Mouse (Mus musculus) hindbrain, embryonic 11.5 days (tissue): ENCODE measurements around the gene Tssk3. TPM values are rescaled to one million over a fixed set of nuclear protein-coding genes. Genes with fewer than 3 reads are reported as not detected.

Source experiments
- ATAC-seq: fragments of 200-750 bp; cut with Nextera tagmentation; 2 replicates; pipeline ENCODE4 v1.8.0; 2017; ENCODE audit warnings: mild to moderate bottlenecking, moderate TSS enrichment, moderate library complexity; ENCODE audit not compliant: low FRiP score
- DNase-seq: peaks from one replicate; pipeline ENCODE4 v3.0.0-alpha.2; 2015; ENCODE audit warnings: low spot score
- H3K27ac ChIP-seq: fragments of 300-500 bp; sonication (generic); 2 replicates; pipeline ENCODE4 v1.5.1; 2014; ENCODE audit warnings: mild to moderate bottlenecking, low read depth, low read length
- H3K27me3 ChIP-seq: fragments of 300-500 bp; sonication (generic); 2 replicates; pipeline ENCODE4 v1.6.1; 2014; ENCODE audit warnings: mild to moderate bottlenecking, low read length, moderate library complexity, mixed read lengths; ENCODE audit not compliant: control insufficient read depth, insufficient read depth
- H3K36me3 ChIP-seq: fragments of 300-500 bp; sonication (generic); 2 replicates; pipeline ENCODE4 v1.6.1; 2014; ENCODE audit warnings: mild to moderate bottlenecking, low read length, moderate library complexity, mixed read lengths; ENCODE audit not compliant: control insufficient read depth, insufficient read depth
- H3K4me1 ChIP-seq: fragments of 300-500 bp; sonication (generic); replicated peaks from 2 replicates; pipeline ENCODE4 v1.6.1; 2014; ENCODE audit warnings: low read length, mixed read lengths; ENCODE audit not compliant: control insufficient read depth, insufficient read depth
- H3K4me2 ChIP-seq: fragments of 300-500 bp; sonication (generic); replicated peaks from 2 replicates; pipeline ENCODE4 v1.6.1; 2014; ENCODE audit warnings: mild to moderate bottlenecking, low read depth, low read length
- H3K4me3 ChIP-seq: fragments of 300-500 bp; sonication (generic); 2 replicates; pipeline ENCODE4 v1.5.1; 2014; ENCODE audit warnings: low read depth, low read length
- H3K9ac ChIP-seq: fragments of 300-500 bp; sonication (generic); 2 replicates; pipeline ENCODE4 v1.6.1; 2014; ENCODE audit warnings: low read depth, low read length
- H3K9me3 ChIP-seq: fragments of 300-500 bp; sonication (generic); 2 replicates; pipeline ENCODE4 v1.6.1; 2016; ENCODE audit warnings: low read length; ENCODE audit not compliant: control insufficient read depth
- WGBS: fragments of 180-500 bp; shearing (Covaris S2); extraction: QIAGEN DNeasy Blood & Tissue Kit; methylation state at CpG from one replicate; pipeline ENCODE4 v1.1.7; 2014; 5-methylcytosine and 5-hydroxymethylcytosine counted together
- polyA plus RNA-seq: library from polyadenylated mRNA; unstranded; fragments of >200 nt; fragmentation: Nextera tagmentation; extraction: Ambion mirVana; gene quantifications from 2 replicates; pipeline ENCODE4 v1.2.1, GENCODE M21; 2014

The Tssk3 gene
- polyA plus RNA-seq, 1 experiment from 2014 or later = not detected

- no peak for ATAC-seq
- Histone ChIP-seq H3K27me3 (no peaks in the 10 kb centered on the region), H3K9me3 (no peaks in the 10 kb centered on the region), H3K4me2 (no peak overlapping the region), H3K4me1 (no peaks in the 10 kb centered on the region), H3K4me3 (no peak overlapping the region), H3K9ac (no peak overlapping the region), H3K27ac (no peak overlapping the region), H3K36me3 (no peaks in the 10 kb centered on the region)
- DNase-seq = no peak
- 76% methylated on average over 3 of the region's 3 CpGs for WGBS
Measured at GRCm38 (mm10) chr4:129505511-129505910, 14.7 kb upstream of the Tssk3 start.

- no peaks in the 10 kb centered on the region for H3K36me3 ChIP-seq
- 78% methylated on average over 11 of the region's 11 CpGs for WGBS
- H3K27me3 ChIP-seq = no peaks in the 10 kb centered on the region
- no peaks in the 10 kb centered on the region for H3K9me3 ChIP-seq
- H3K27ac ChIP-seq = no peak overlapping the region
- no peak overlapping the region for H3K9ac ChIP-seq
- no peak overlapping the region for H3K4me2 ChIP-seq
- DNase-seq (no peak), ATAC-seq (no peak)
- no peaks in the 10 kb centered on the region; the same call in 1 of the 2 replicates for H3K4me1 ChIP-seq
- H3K4me3 ChIP-seq = no peak overlapping the region
Measured at GRCm38 (mm10) chr4:129502901-129503444, 12.2 kb upstream of the Tssk3 start.

- H3K4me3 ChIP-seq = no peak overlapping the region
- WGBS = 78% methylated on average over 9 of the region's 9 CpGs
- DNase-seq = no peak
- H3K9ac ChIP-seq = no peak overlapping the region
- H3K4me2 ChIP-seq = no peak overlapping the region
- ATAC-seq = no peak
- H3K27me3 ChIP-seq = no peaks in the 10 kb centered on the region
- no peaks in the 10 kb centered on the region for H3K9me3 ChIP-seq
- no peaks in the 10 kb centered on the region for H3K36me3 ChIP-seq
- no peak overlapping the region for H3K27ac ChIP-seq
- no peaks in the 10 kb centered on the region; the same call in 1 of the 2 replicates for H3K4me1 ChIP-seq
Measured at GRCm38 (mm10) chr4:129502327-129502888, 11.6 kb upstream of the Tssk3 start.

DNA sequence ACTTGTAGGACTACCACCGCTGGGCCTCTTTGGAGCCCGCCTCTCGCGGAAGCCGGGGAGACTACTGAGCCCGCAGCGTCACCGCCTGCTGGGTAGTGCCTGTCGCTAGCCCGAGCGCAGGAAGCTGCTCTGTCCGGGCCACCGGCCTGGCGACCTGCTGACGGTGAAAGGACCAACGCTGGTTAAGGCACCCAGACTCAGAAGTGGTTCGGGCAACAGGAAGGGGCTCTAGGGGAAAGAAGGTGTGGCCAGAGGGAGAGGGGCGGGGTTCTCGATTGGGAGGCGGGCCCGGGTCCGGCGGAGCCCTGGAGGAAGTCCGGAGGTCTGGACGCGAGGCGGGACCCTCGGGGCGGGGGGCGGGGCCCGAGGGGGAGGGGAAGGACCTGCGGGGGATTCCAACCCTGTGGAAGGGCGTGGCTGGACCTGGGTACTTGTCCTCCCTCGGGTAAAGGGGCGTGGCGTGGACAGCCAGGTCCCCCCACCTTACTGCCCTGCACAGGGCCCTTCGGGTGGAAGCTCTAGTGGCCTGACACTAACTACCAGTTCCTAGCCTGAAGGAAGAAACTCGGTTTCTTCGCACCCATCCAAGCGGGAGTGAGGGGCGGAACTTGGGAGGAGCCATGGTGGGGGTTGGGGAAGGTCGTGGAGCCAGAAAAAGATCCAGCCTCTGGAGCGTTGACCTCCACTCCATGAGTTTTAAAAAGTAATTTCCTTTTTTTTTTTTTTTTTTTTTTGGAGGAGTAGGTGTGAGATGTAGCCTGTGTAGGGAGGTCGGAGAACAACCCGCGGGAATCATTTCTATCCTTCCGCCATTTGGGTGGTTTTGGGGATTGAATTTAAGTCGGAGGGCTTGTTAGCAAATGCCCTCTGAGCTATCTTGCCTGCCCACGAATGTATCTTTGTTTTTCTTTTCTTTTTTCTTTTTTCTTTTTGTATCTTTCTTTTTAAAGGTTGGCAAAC, 10.1 kb upstream of the Tssk3 start:
- H3K4me3 ChIP-seq = peak overlapping the region; percentile 47
- DNase-seq (peak; percentile 90), ATAC-seq (peak; percentile 90)
- no peaks in the 10 kb centered on the region for H3K27me3 ChIP-seq
- H3K36me3 ChIP-seq = no peaks in the 10 kb centered on the region
- H3K4me1 ChIP-seq = peaks cover 7% of the 10 kb centered on the region
- peak overlapping the region; percentile 79 for H3K4me2 ChIP-seq
- H3K9ac ChIP-seq = peak overlapping the region; percentile 60
- peak overlapping the region; percentile 70 for H3K27ac ChIP-seq
- no peaks in the 10 kb centered on the region for H3K9me3 ChIP-seq
- WGBS = 2% methylated on average over 43 of the region's 49 CpGs

GRCm38 (mm10) chr4:129500017-129500416, 9.2 kb upstream of the Tssk3 start:
- H3K4me3 ChIP-seq = no peak overlapping the region
- H3K36me3 ChIP-seq = no peaks in the 10 kb centered on the region
- H3K27ac ChIP-seq = no peak overlapping the region; the same call in 1 of the 2 replicates
- no peak overlapping the region; the same call in 1 of the 2 replicates for H3K9ac ChIP-seq
- 81% methylated on average over 8 of the region's 8 CpGs for WGBS
- H3K4me2 ChIP-seq = no peak overlapping the region
- ATAC-seq (peak; percentile 1; the same call in 1 of the 2 replicates), DNase-seq (no peak)
- no peaks in the 10 kb centered on the region for H3K27me3 ChIP-seq
- no peaks in the 10 kb centered on the region for H3K9me3 ChIP-seq
- peaks cover 7% of the 10 kb centered on the region for H3K4me1 ChIP-seq

- Histone ChIP-seq H3K4me1 (peaks cover 7% of the 10 kb centered on the region), H3K9me3 (no peaks in the 10 kb centered on the region), H3K4me2 (no peak overlapping the region), H3K4me3 (no peak overlapping the region), H3K27me3 (no peaks in the 10 kb centered on the region), H3K27ac (no peak overlapping the region), H3K36me3 (no peaks in the 10 kb centered on the region), H3K9ac (no peak overlapping the region)
- DNase-seq (no peak), ATAC-seq (no peak)
- 78% methylated on average over 3 of the region's 3 CpGs for WGBS
Measured at GRCm38 (mm10) chr4:129498941-129499340, 8.1 kb upstream of the Tssk3 start.

- H3K9ac ChIP-seq = 0 out of 2 replicates have a peak overlapping the region, but pooled peaks have one; percentile 24
- H3K4me3 ChIP-seq = no peak overlapping the region
- WGBS = 44% methylated on average over 6 of the region's 6 CpGs
- H3K27ac ChIP-seq = no peak overlapping the region
- ATAC-seq (no peak), DNase-seq (no peak)
- H3K36me3 ChIP-seq = no peaks in the 10 kb centered on the region
- 0 out of 2 replicates have a peak overlapping the region, but pooled peaks have one; percentile 14 for H3K4me2 ChIP-seq
- no peaks in the 10 kb centered on the region for H3K9me3 ChIP-seq
- H3K27me3 ChIP-seq = peaks cover 7% of the 10 kb centered on the region
- peaks cover 7% of the 10 kb centered on the region for H3K4me1 ChIP-seq
Measured at GRCm38 (mm10) chr4:129496631-129497030, 5.8 kb upstream of the Tssk3 start.

- Histone ChIP-seq H3K27ac (no peak overlapping the region), H3K36me3 (no peaks in the 10 kb centered on the region), H3K9me3 (no peaks in the 10 kb centered on the region), H3K9ac (no peak overlapping the region), H3K4me1 (peaks cover 15% of the 10 kb centered on the region), H3K4me2 (0 out of 2 replicates have a peak overlapping the region, but pooled peaks have one; percentile 14), H3K27me3 (peaks cover 15% of the 10 kb centered on the region), H3K4me3 (no peak overlapping the region)
- DNase-seq = peak; percentile 44
- no peak for ATAC-seq
- 27% methylated on average over 16 of the region's 16 CpGs for WGBS
Measured at GRCm38 (mm10) chr4:129495672-129496562, 5.1 kb upstream of the Tssk3 start.
